Mouse (Mus musculus) heart, embryonic 14.5 days (tissue): ENCODE results near the gene Tfrc. TPM values are rescaled to one million over a fixed set of nuclear protein-coding genes. Genes with fewer than 3 reads are reported as not detected.

ENCODE experiments used
- ATAC-seq: fragments of 200-750 bp; cut with Nextera tagmentation; 2 replicates; pipeline ENCODE4 v1.8.0; 2017; ENCODE audit warnings: low read depth, moderate TSS enrichment; ENCODE audit not compliant: insufficient number of reproducible peaks, insufficient read depth, low FRiP score
- H3K27ac ChIP-seq, 2 experiments: fragments of 200-500 bp in 1 of 2; fragments of 300-500 bp in 1 of 2; sonication (generic) in 1 of 2; replicated peaks in 1 of 2; 2 replicates each; pipeline ENCODE4 v1.5.1; 2012 to 2014; ENCODE audit warnings: low read depth in 2 of 2, low read length in 2 of 2, control low read depth in 1 of 2, mild to moderate bottlenecking in 1 of 2, mixed read lengths in 1 of 2; ENCODE audit not compliant: control insufficient read depth in 1 of 2, insufficient read depth in 1 of 2
- H3K27me3 ChIP-seq: fragments of 300-500 bp; sonication (generic); 2 replicates; pipeline ENCODE4 v1.6.1; 2014; ENCODE audit warnings: mild to moderate bottlenecking, low read length, control low read depth; ENCODE audit not compliant: control insufficient read depth, insufficient read depth
- H3K36me3 ChIP-seq: fragments of 300-500 bp; sonication (generic); 2 replicates; pipeline ENCODE4 v1.6.1; 2014; ENCODE audit warnings: mild to moderate bottlenecking, control low read depth, low read length, mixed read lengths; ENCODE audit not compliant: control insufficient read depth, insufficient read depth
- H3K4me1 ChIP-seq, 2 experiments: fragments of 200-500 bp in 1 of 2; fragments of 300-500 bp in 1 of 2; sonication (generic) in 1 of 2; 2 replicates each; pipeline ENCODE4 v1.6.1; 2012 to 2014; ENCODE audit warnings: low read length in 2 of 2, control low read depth in 1 of 2, mixed read lengths in 1 of 2; ENCODE audit not compliant: control insufficient read depth in 2 of 2, insufficient read depth in 2 of 2
- H3K4me2 ChIP-seq: fragments of 300-500 bp; sonication (generic); 2 replicates; pipeline ENCODE4 v1.6.1; 2014; ENCODE audit warnings: mild to moderate bottlenecking, low read length
- H3K4me3 ChIP-seq, 2 experiments: fragments of 200-500 bp in 1 of 2; fragments of 300-500 bp in 1 of 2; sonication (generic) in 1 of 2; 2 replicates each; pipeline ENCODE4 v1.5.1; 2012 to 2014; ENCODE audit warnings: low read length in 2 of 2, mild to moderate bottlenecking in 2 of 2, control low read depth in 1 of 2, low read depth in 1 of 2, moderate library complexity in 1 of 2; ENCODE audit not compliant: control insufficient read depth in 1 of 2, insufficient read depth in 1 of 2
- H3K9ac ChIP-seq: fragments of 300-500 bp; sonication (generic); 2 replicates; pipeline ENCODE4 v1.6.1; 2014; ENCODE audit warnings: mild to moderate bottlenecking, low read length
- H3K9me3 ChIP-seq: fragments of 300-500 bp; sonication (generic); 2 replicates; pipeline ENCODE4 v1.6.1; 2016; ENCODE audit warnings: low read length, control low read depth; ENCODE audit not compliant: control insufficient read depth
- WGBS: fragments of 180-500 bp; shearing (Covaris S2); extraction: QIAGEN DNeasy Blood & Tissue Kit; methylation state at CpG from one replicate; pipeline ENCODE4 v1.1.7; 2014; 5-methylcytosine and 5-hydroxymethylcytosine counted together
- polyA plus RNA-seq: library from polyadenylated mRNA; unstranded; fragments of >200 nt; fragmentation: Nextera tagmentation; extraction: Ambion mirVana; gene quantifications from 2 replicates; pipeline ENCODE4 v1.2.1, GENCODE M21; 2014

Gene Tfrc
- polyA plus RNA-seq, 1 experiment from 2014 or later = 48.6 TPM

DNA sequence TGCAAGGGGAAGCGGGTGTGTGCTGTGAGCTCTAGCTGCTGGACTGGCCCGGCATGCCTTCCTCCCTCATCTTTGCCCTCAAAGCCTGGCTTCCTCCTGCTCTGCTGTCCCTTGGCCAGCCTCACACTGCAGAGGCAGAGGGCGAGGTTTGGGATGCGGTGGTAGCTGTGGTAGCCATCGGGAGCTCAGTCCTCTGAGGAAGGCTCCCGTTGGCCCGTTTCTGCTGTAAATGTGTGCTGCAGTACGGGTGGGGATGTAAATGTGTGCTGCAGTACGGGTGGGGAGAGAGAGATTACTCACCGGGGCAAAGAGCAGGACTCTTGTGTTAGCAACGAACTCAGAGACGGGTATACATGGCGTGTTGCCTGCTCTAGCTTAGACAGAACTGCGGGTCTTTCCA is 70.1 kb downstream of the Tfrc start:
- Histone ChIP-seq H3K27ac (no peak overlapping the region), H3K4me2 (no peak overlapping the region), H3K36me3 (peaks cover 78% of the 10 kb centered on the region), H3K4me3 (no peak overlapping the region), H3K27me3 (no peaks in the 10 kb centered on the region), H3K9me3 (no peaks in the 10 kb centered on the region), H3K9ac (no peak overlapping the region), H3K4me1 (peaks cover 0 to 3% of the 10 kb centered on the region in 2 experiments; a peak in 1 of 4 replicates)
- no peak for ATAC-seq
- 82% methylated on average over 14 of the region's 14 CpGs for WGBS

DNA sequence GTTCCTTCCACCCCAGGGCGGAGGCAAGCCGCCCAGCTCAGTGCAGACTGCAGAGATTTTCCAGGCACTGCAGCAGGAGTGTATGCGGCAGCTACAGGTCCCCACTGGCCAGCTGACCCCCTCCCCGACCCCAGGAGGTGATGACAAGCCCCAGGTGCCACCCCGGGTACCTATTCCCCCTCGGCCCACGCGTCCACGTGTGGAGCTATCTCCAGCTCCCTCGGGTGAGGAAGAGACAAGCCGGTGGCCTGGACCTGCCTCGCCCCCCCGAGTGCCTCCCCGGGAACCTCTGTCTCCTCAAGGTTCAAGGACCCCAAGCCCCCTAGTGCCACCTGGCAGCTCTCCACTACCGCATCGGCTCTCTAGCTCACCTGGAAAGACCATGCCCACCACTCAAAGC is 71.3 kb downstream of the Tfrc start:
- H3K27ac ChIP-seq = no peak overlapping the region
- no peak overlapping the region for H3K4me2 ChIP-seq
- no peaks in the 10 kb centered on the region for H3K27me3 ChIP-seq
- H3K9me3 ChIP-seq = no peaks in the 10 kb centered on the region
- WGBS = 85% methylated on average over 15 of the region's 16 CpGs
- no peak overlapping the region for H3K4me3 ChIP-seq
- peaks cover 0 to 3% of the 10 kb centered on the region in 2 experiments; a peak in 1 of 4 replicates for H3K4me1 ChIP-seq
- peaks cover 72% of the 10 kb centered on the region for H3K36me3 ChIP-seq
- ATAC-seq = no peak
- H3K9ac ChIP-seq = no peak overlapping the region

GRCm38 (mm10) chr16:32680806-32681205 is 72.1 kb downstream of the Tfrc start:
- no peaks in the 10 kb centered on the region for H3K9me3 ChIP-seq
- H3K36me3 ChIP-seq = peaks cover 63% of the 10 kb centered on the region
- no peak overlapping the region for H3K4me3 ChIP-seq
- ATAC-seq = no peak
- H3K4me1 ChIP-seq = peaks cover 0 to 3% of the 10 kb centered on the region in 2 experiments; a peak in 1 of 4 replicates
- no peak overlapping the region for H3K9ac ChIP-seq
- WGBS = 84% methylated on average over 6 of the region's 6 CpGs
- H3K27me3 ChIP-seq = no peaks in the 10 kb centered on the region
- H3K27ac ChIP-seq = no peak overlapping the region
- H3K4me2 ChIP-seq = no peak overlapping the region

- H3K27ac ChIP-seq = no peak overlapping the region
- peaks cover 50% of the 10 kb centered on the region for H3K36me3 ChIP-seq
- H3K9me3 ChIP-seq = no peaks in the 10 kb centered on the region
- no peak overlapping the region for H3K4me2 ChIP-seq
- no peak for ATAC-seq
- 14% methylated on average over 5 of the region's 5 CpGs for WGBS
- H3K4me3 ChIP-seq = no peak overlapping the region
- H3K9ac ChIP-seq = no peak overlapping the region
- H3K4me1 ChIP-seq = 0 out of 4 replicates have a peak, but pooled peaks cover 0 to 3% of the 10 kb centered on the region in 2 experiments
- no peaks in the 10 kb centered on the region for H3K27me3 ChIP-seq
Observed at GRCm38 (mm10) chr16:32682194-32682593, 73.5 kb downstream of the Tfrc start.

Other genes starting within 250 kb of the Tfrc start
- gene Tm4sf19, start 208.4 kb upstream of the Tfrc start, polyA plus RNA-seq = 0.16 TPM in 1 of 2 replicates, not detected in the other
- gene Tctex1d2, start 189.2 kb upstream of the Tfrc start, polyA plus RNA-seq = 26.9 and 29.3 TPM in 2 replicates
- gene Pcyt1a, start 178.0 kb upstream of the Tfrc start, polyA plus RNA-seq = 47.4 and 48.7 TPM in 2 replicates
- 1.1 and 1.4 TPM in 2 replicates for gene Slc51a, start 121.0 kb upstream of the Tfrc start, polyA plus RNA-seq
- gene Zdhhc19, start 112.7 kb upstream of the Tfrc start, polyA plus RNA-seq = not detected in 2 replicates
- gene Tnk2, start 35.0 kb downstream of the Tfrc start, polyA plus RNA-seq = 6.7 and 7.3 TPM in 2 replicates
- gene Muc4, start 127.0 kb downstream of the Tfrc start, polyA plus RNA-seq = not detected in 2 replicates
- 0.08 TPM in 1 of 2 replicates, not detected in the other for gene Muc20, start 188.5 kb downstream of the Tfrc start, polyA plus RNA-seq
- not detected in 2 replicates for gene Smbd1, start 201.6 kb downstream of the Tfrc start, polyA plus RNA-seq